Mouse (Mus musculus) thymus, adult 18-20 months (tissue): ENCODE data around the gene Nup62.
A peak's percentile ranks its signal among the peaks of the same experiment; 100 is the strongest.

Experiments
- DNase-seq, 2 experiments: peaks; one replicate each; pipeline ENCODE4 v3.0.0; 2022; ENCODE audit warnings: mixed read lengths in 2 of 2

Nup62 gene

GRCm38 (mm10) chr7:44849416-44850111, 33.7 kb downstream of the Nup62 start:
- DNase-seq: peak; percentile 84 to 91

GRCm38 (mm10) chr7:44850146-44850545, 34.3 kb downstream of the Nup62 start:
- peak in 1 of 2 experiments; percentile 65 for DNase-seq

GRCm38 (mm10) chr7:44850789-44851624, 35.1 kb downstream of the Nup62 start:
- DNase-seq: no peak

DNA sequence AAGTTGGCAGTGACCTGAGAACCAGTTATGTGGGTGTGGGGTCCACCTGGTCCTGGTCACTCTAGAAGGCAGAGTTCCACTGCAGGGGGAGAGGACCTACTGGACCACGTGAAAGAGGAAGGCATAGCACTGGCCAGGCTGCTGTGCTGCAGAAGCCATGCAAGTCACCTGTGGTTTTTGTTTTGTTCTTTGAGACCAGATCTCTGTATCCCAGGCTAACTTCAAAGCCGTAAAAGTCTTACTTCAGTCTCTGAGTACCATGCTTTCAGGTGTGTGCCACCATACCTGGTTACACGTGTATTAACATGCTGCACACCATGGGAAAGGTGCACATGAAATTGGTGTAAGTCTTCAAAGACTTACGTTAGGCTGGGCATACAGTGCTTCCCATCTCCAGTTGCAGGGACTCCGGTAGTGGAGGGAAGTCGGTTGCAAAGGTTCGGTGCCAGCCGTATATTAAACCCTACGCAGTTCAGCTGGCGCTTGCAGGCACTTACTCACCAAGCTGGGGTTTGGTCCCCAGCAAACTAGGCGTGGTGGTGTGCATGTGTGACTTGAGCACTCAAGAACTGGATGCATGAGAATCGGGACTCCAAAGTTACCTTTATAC, 35.8 kb downstream of the Nup62 start:
- DNase-seq: no peak

GRCm38 (mm10) chr7:44852259-44853027, 36.6 kb downstream of the Nup62 start:
- no peak for DNase-seq

GRCm38 (mm10) chr7:44853065-44853464, 37.2 kb downstream of the Nup62 start:
- no peak for DNase-seq

- peak in 1 of 2 experiments; percentile 41 for DNase-seq
Measured at GRCm38 (mm10) chr7:44853596-44854355, 37.9 kb downstream of the Nup62 start.

GRCm38 (mm10) chr7:44854356-44855031, 38.6 kb downstream of the Nup62 start:
- peak; percentile 70 to 77 for DNase-seq

DNA sequence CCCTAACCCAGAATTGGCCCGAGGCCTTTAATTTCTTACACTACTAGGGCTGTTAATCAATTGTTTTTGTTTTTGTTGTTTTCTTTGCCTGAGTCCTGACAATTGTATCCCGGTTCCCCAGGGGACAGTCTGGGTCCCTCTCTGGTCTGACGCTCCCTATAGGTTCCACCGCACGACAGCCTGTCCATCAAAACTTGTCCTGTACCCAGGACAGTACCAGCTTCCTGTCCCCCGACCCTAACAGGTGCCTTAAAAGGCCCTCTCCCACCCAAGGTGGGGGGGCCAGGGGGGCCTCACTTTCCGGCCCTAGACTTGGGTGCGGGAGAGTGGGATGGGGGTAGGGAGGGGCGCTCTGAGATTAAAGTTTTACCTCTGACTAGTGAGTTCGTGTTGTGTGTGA, 39.1 kb downstream of the Nup62 start:
- DNase-seq: peak in 1 of 2 experiments; percentile 44

GRCm38 (mm10) chr7:44856265-44856916, 40.5 kb downstream of the Nup62 start:
- peak in 1 of 2 experiments; percentile 56 for DNase-seq

GRCm38 (mm10) chr7:44857042-44857552, 41.2 kb downstream of the Nup62 start, which contains the start of gene Pnkp:
Gene Pnkp, plus strand, starts transcription at chr7:44857139.
- peak; percentile 69 to 81 for DNase-seq

DNA sequence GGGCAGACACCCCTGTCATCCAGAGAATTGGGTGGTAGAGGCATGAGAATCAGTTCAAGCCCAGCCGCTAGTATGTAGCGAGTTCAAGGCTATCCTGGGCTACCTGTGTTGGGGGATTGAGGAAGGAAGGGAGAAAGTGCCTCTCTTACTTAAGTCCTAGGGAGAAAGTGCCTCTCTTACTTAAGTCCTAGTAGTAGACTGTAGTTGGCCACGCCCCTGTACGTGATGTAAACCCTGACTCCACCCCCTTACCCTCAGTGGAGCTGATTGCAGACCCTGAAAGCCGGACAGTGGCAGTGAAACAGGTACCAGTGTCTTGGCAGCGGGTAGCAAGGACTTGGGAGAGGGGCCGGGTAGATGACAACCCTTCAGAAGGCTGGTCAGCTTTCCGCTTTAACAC, 42.0 kb downstream of the Nup62 start:
- DNase-seq: peak in 1 of 2 experiments; percentile 56

DNA sequence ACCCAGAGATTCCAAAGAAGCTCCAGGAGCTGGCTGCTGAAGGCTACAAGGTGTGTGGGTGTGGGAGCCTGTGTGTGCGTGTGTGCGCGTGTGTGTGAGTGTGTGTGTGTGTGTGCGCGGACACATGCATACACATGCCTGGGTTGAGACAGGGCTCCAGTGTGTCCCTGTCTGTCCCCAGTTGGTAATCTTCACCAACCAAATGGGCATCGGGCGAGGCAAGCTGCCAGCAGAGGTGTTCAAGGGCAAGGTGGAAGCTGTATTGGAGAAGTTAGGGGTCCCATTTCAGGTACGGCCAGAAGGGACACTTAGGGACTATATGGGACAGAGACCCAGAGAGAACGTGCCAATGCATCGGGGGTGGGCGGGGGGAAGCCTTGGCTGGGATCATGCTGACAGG, 44.0 kb downstream of the Nup62 start:
- DNase-seq: no peak

- DNase-seq: peak in 1 of 2 experiments; percentile 33
Measured at GRCm38 (mm10) chr7:44860576-44861428, 44.9 kb downstream of the Nup62 start.

DNA sequence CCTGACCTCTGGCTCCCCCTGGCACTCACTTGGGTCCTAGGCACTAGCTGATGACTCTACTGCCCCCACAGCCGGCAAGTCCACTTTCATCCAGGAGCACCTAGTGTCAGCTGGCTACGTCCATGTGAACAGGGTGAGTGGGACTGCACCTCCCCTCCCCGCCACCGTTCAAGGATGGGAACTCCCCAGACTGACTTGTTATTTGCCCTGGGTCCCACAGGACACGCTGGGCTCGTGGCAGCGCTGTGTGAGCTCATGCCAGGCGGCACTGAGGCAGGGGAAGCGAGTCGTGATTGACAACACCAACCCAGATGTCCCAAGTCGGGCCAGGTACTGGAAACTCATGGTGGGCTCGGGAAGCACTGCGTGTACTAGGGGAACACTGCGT, 45.5 kb downstream of the Nup62 start:
- no peak for DNase-seq

DNA sequence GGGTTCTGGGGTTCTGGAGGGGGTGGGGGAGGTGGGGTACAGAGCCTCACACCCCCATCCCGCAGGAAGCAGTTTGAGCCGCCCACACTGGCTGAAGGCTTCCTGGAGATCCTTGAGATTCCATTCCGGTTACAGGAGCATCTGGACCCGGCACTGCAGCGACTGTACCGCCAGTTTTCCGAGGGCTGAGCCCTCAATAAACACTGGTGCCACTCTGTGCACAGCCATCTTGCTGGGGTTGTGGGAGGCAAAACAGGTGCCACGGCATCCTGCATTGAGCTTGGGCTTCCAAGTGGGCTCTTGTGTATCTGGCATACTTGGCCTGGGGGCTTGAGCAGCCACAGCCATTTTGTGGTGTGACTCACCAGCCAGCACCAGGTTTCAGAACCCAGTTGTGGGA, 46.5 kb downstream of the Nup62 start:
- no peak for DNase-seq

DNA sequence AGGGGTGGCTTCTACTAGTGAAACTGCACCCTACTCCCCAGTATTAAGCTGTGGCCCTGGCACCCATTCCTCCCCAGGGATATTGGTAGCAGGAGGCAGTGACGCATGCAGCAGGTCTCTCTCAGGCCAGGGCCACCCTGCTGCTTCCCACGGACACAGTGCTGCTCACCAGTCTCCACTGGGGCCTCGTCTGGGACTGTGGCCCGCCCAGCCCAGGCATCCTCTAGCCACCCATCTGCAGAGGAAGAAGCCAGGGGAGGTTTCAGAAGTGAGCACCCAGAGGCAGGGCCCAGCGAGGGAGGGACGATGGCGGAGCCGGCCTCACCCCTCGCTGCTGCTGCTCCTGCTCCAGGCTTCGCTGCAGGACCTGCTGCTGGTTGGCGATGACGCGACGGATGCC, 47.3 kb downstream of the Nup62 start:
- no peak for DNase-seq

DNA sequence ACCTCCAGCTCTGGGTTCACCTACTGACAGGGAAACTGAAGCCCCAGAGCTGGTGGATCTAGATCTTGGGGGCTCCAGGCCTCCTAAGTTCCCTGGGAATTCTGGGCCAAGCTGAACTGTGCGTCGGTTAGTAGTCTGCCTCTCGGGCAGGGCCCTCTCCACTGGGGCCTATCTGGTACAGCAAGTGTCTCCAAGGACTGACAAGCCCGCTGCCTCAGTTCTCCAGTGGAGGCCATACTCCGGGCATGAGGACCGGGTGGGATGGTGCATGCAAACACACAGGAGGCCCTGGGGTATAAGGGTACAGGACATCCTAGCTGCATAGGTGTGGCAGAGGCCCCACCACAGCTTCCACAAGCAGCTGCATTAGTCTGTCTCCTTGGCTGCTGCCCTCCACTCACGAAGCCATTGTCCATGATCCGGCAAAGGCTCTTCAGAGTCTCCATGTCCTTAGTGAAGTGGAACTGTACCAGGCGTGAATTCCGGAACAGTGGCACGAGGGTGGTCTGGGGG, 48.1 kb downstream of the Nup62 start:
- DNase-seq: no peak
